Mouse (Mus musculus): ENCODE data around the gene Ide. TPM values are rescaled to one million over a fixed set of nuclear protein-coding genes. Genes with fewer than 3 reads are reported as not detected.
"Not testable (repeated sequence)": the region's sequence is repeated elsewhere in the genome, so short reads cannot be mapped to it uniquely, and the experiment has no call there.

Ide gene
- total RNA-seq, 2 experiments from 2014 or later = 83.0 to 129 TPM

GRCm38 (mm10) chr19:37265333-37266103 lies 72.1 kb downstream of the Ide start:
- peak; percentile 93 for DNase-seq

GRCm38 (mm10) chr19:37263943-37264897 lies 73.4 kb downstream of the Ide start:
- DNase-seq = peak; percentile 21

GRCm38 (mm10) chr19:37263566-37263942 lies 74.1 kb downstream of the Ide start:
- no peak for DNase-seq

- DNase-seq = no peak
Observed at GRCm38 (mm10) chr19:37262389-37262788, 75.3 kb downstream of the Ide start.

- no peak for DNase-seq
Observed at GRCm38 (mm10) chr19:37255321-37255720, 82.3 kb downstream of the Ide start.

- DNase-seq = no peak
Observed at GRCm38 (mm10) chr19:37252104-37252503, 85.5 kb downstream of the Ide start.

- no peak for DNase-seq
Observed at GRCm38 (mm10) chr19:37248199-37248598, 89.5 kb downstream of the Ide start.

GRCm38 (mm10) chr19:37246859-37247258 lies 90.8 kb downstream of the Ide start:
- no peak for DNase-seq

GRCm38 (mm10) chr19:37242707-37243106 lies 94.9 kb downstream of the Ide start:
- DNase-seq = no peak

- DNase-seq = no peak
Observed at GRCm38 (mm10) chr19:37241201-37241600, 96.5 kb downstream of the Ide start.

GRCm38 (mm10) chr19:37239096-37239495 lies 98.6 kb downstream of the Ide start:
- DNase-seq = peak; percentile 29

- no peak for DNase-seq
Observed at GRCm38 (mm10) chr19:37238651-37239050, 99.0 kb downstream of the Ide start.

- no peak for DNase-seq
Observed at GRCm38 (mm10) chr19:37237712-37238437, 99.8 kb downstream of the Ide start.

- no peak for DNase-seq
Observed at GRCm38 (mm10) chr19:37237306-37237705, 100.3 kb downstream of the Ide start.

GRCm38 (mm10) chr19:37235818-37236217 lies 101.8 kb downstream of the Ide start:
- no peak for DNase-seq

GRCm38 (mm10) chr19:37233561-37234539 lies 103.8 kb downstream of the Ide start:
- no peak for DNase-seq

GRCm38 (mm10) chr19:37232598-37232997 lies 105.1 kb downstream of the Ide start:
- not testable (repeated sequence) for DNase-seq

- no peak for DNase-seq
Observed at GRCm38 (mm10) chr19:37225197-37225862, 112.3 kb downstream of the Ide start.
